ENCODE assay signal across 11 mouse cellular contexts in genomic region chr3:50983126-50983525, GRCm38 (mm10).
A peak's percentile ranks its signal among the peaks of the same experiment; 100 is the strongest.
DNase-seq lines count a peak whose midpoint lies in the region; ATAC-seq and TF ChIP-seq lines count a peak whose summit lies in the region.
"Had no signal": no experiment of that assay in that cellular context is flagged by ENCODE, and none has a peak within 500 bp of the region (broad histone marks: within the 10 kb centered on the region; RNA-seq: fewer than 3 reads in every experiment).

No protein-coding gene starts in this region.

- no peaks in the 10 kb centered on the region for H3K27me3 ChIP-seq in hindbrain, embryonic 10.5 days (ENCODE audit: insufficient read depth, poor library complexity, severe bottlenecking)
- no peaks in the 10 kb centered on the region for H3K27me3 ChIP-seq in hindbrain, embryonic 14.5 days (ENCODE audit: control insufficient read depth, insufficient read depth, low read length)
- no peaks in the 10 kb centered on the region for H3K27me3 ChIP-seq in midbrain, embryonic 10.5 days (ENCODE audit: low read depth, poor library complexity, severe bottlenecking)
- no peaks in the 10 kb centered on the region for H3K27me3 ChIP-seq in midbrain, postnatal 0 days (ENCODE audit: insufficient read depth, low read length)
- no peaks in the 10 kb centered on the region for H3K27me3 ChIP-seq in embryonic facial prominence, embryonic 11.5 days (ENCODE audit: control insufficient read depth, insufficient read depth, low read length)
- H3K27me3 ChIP-seq in limb, embryonic 15.5 days = no peaks in the 10 kb centered on the region
- H3K27me3 ChIP-seq: stomach, embryonic 15.5 days had no signal

- no peak overlapping the region for H3K4me3 ChIP-seq in hindbrain, embryonic 10.5 days
- no peak overlapping the region for H3K4me3 ChIP-seq in hindbrain, embryonic 14.5 days (replicated peaks; ENCODE audit: low read length)
- no peak overlapping the region for H3K4me3 ChIP-seq in midbrain, embryonic 10.5 days
- H3K4me3 ChIP-seq in midbrain, postnatal 0 days (ENCODE audit: low read depth, low read length) = no peak overlapping the region
- no peak overlapping the region for H3K4me3 ChIP-seq in embryonic facial prominence, embryonic 11.5 days (ENCODE audit: low read depth, low read length)
- H3K4me3 ChIP-seq in limb, embryonic 15.5 days = no peak overlapping the region
- H3K4me3 ChIP-seq: stomach, embryonic 15.5 days had no signal

- 74% methylated on average over 5 of the region's 5 CpGs for WGBS in hindbrain, embryonic 10.5 days
- WGBS in hindbrain, embryonic 14.5 days = 79% methylated on average over 5 of the region's 5 CpGs
- WGBS in midbrain, embryonic 10.5 days = 76% methylated on average over 5 of the region's 5 CpGs
- 66% methylated on average over 5 of the region's 5 CpGs for WGBS in midbrain, postnatal 0 days
- 51% methylated on average over 5 of the region's 5 CpGs for WGBS in embryonic facial prominence, embryonic 11.5 days
- WGBS in limb, embryonic 15.5 days = 24% methylated on average over 5 of the region's 5 CpGs

- no peak overlapping the region for H3K4me2 ChIP-seq in hindbrain, embryonic 14.5 days (replicated peaks)
- no peak overlapping the region for H3K4me2 ChIP-seq in midbrain, postnatal 0 days (ENCODE audit: low read depth, low read length, poor library complexity, severe bottlenecking)
- no peak overlapping the region for H3K4me2 ChIP-seq in embryonic facial prominence, embryonic 11.5 days (ENCODE audit: low read depth, low read length)
- no peak overlapping the region for H3K4me2 ChIP-seq in limb, embryonic 15.5 days
- H3K4me2 ChIP-seq: stomach, embryonic 15.5 days had no signal

- DNase-seq in hindbrain, embryonic 10.5 days (ENCODE audit: low spot score) = no peak
- DNase-seq in hindbrain, embryonic 14.5 days (ENCODE audit: low spot score) = no peak
- DNase-seq in midbrain, embryonic 10.5 days (ENCODE audit: low spot score) = no peak
- DNase-seq in midbrain, postnatal 0 days (ENCODE audit: low spot score) = no peak
- peak; percentile 50 for DNase-seq in embryonic facial prominence, embryonic 11.5 days (ENCODE audit: low spot score)
- DNase-seq in thymus, postnatal 14 days = no peak
- no peak for DNase-seq in layer of hippocampus, postnatal 36 days
- DNase-seq: cerebellum, adult 18-20 months; lung, adult 18-20 months had no signal

- no peaks in the 10 kb centered on the region for H3K9me3 ChIP-seq in hindbrain, embryonic 10.5 days
- H3K9me3 ChIP-seq in hindbrain, embryonic 14.5 days (ENCODE audit: control insufficient read depth, low read length) = no peaks in the 10 kb centered on the region
- H3K9me3 ChIP-seq in midbrain, embryonic 10.5 days (replicated peaks) = no peaks in the 10 kb centered on the region
- no peaks in the 10 kb centered on the region for H3K9me3 ChIP-seq in midbrain, postnatal 0 days (ENCODE audit: low read length)
- H3K9me3 ChIP-seq in embryonic facial prominence, embryonic 11.5 days (replicated peaks; ENCODE audit: control insufficient read depth, low read length) = no peaks in the 10 kb centered on the region
- no peaks in the 10 kb centered on the region for H3K9me3 ChIP-seq in limb, embryonic 15.5 days
- H3K9me3 ChIP-seq: stomach, embryonic 15.5 days had no signal

- TF ChIP-seq CTCF in midbrain, postnatal 0 days (IDR thresholded peaks at IDR 0.05) = no peak

- no peak for ATAC-seq in hindbrain, embryonic 14.5 days (ENCODE audit: low FRiP score)
- no peak for ATAC-seq in midbrain, postnatal 0 days (ENCODE audit: low FRiP score)
- no peak for ATAC-seq in embryonic facial prominence, embryonic 11.5 days (replicated peaks; ENCODE audit: insufficient number of reproducible peaks, low FRiP score, low TSS enrichment, low read depth)
- no peak for ATAC-seq in limb, embryonic 15.5 days (ENCODE audit: insufficient number of reproducible peaks, low FRiP score, low TSS enrichment, low read depth)

- peaks cover 34% of the 10 kb centered on the region for H3K4me1 ChIP-seq in hindbrain, embryonic 10.5 days (replicated peaks)
- no peaks in the 10 kb centered on the region for H3K4me1 ChIP-seq in hindbrain, embryonic 14.5 days (replicated peaks; ENCODE audit: control insufficient read depth, insufficient read depth, low read length)
- peaks cover 39% of the 10 kb centered on the region for H3K4me1 ChIP-seq in midbrain, embryonic 10.5 days
- no peaks in the 10 kb centered on the region; the same call in 1 of the 2 replicates for H3K4me1 ChIP-seq in midbrain, postnatal 0 days (ENCODE audit: insufficient read depth, low read length)
- 0 out of 2 replicates have a peak, but pooled peaks cover 4% of the 10 kb centered on the region for H3K4me1 ChIP-seq in embryonic facial prominence, embryonic 11.5 days (ENCODE audit: control insufficient read depth, insufficient read depth, low read length)
- peaks cover 11% of the 10 kb centered on the region for H3K4me1 ChIP-seq in limb, embryonic 15.5 days

- H3K27ac ChIP-seq in hindbrain, embryonic 10.5 days = peak overlapping the region; percentile 29; the same call in 1 of the 2 replicates
- H3K27ac ChIP-seq in hindbrain, embryonic 14.5 days = no peak overlapping the region
- peak overlapping the region; percentile 46 for H3K27ac ChIP-seq in midbrain, embryonic 10.5 days (replicated peaks)
- H3K27ac ChIP-seq in midbrain, postnatal 0 days (ENCODE audit: low read depth, low read length) = no peak overlapping the region
- H3K27ac ChIP-seq in embryonic facial prominence, embryonic 11.5 days (replicated peaks; ENCODE audit: low read depth, low read length) = no peak overlapping the region
- H3K27ac ChIP-seq in limb, embryonic 15.5 days = peak overlapping the region; percentile 47
- H3K27ac ChIP-seq: stomach, embryonic 15.5 days had no signal

- H3K9ac ChIP-seq in hindbrain, embryonic 14.5 days = no peak overlapping the region
- H3K9ac ChIP-seq in midbrain, postnatal 0 days (replicated peaks; ENCODE audit: low read length, poor library complexity, severe bottlenecking) = no peak overlapping the region
- H3K9ac ChIP-seq in embryonic facial prominence, embryonic 11.5 days (replicated peaks; ENCODE audit: low read length) = no peak overlapping the region
- H3K9ac ChIP-seq in limb, embryonic 15.5 days = no peak overlapping the region
- H3K9ac ChIP-seq: stomach, embryonic 15.5 days had no signal

- no peaks in the 10 kb centered on the region for H3K36me3 ChIP-seq in hindbrain, embryonic 10.5 days
- H3K36me3 ChIP-seq in hindbrain, embryonic 14.5 days (replicated peaks; ENCODE audit: control insufficient read depth, insufficient read depth) = no peaks in the 10 kb centered on the region
- no peaks in the 10 kb centered on the region for H3K36me3 ChIP-seq in midbrain, embryonic 10.5 days
- H3K36me3 ChIP-seq in midbrain, postnatal 0 days (ENCODE audit: insufficient read depth, low read length) = no peaks in the 10 kb centered on the region
- H3K36me3 ChIP-seq in embryonic facial prominence, embryonic 11.5 days (replicated peaks; ENCODE audit: control insufficient read depth, insufficient read depth, low read depth, low read length) = no peaks in the 10 kb centered on the region
- H3K36me3 ChIP-seq in limb, embryonic 15.5 days = no peaks in the 10 kb centered on the region
- H3K36me3 ChIP-seq: stomach, embryonic 15.5 days had no signal

Comparison
In these comparisons a context has a peak if more than half of its experiments do, and no peak if none do; other contexts are left out.
1. H3K27ac ChIP-seq: peak in hindbrain, embryonic 10.5 days (single experiment), midbrain, embryonic 10.5 days (single experiment) and limb, embryonic 15.5 days (single experiment); none in hindbrain, embryonic 14.5 days (single experiment), midbrain, postnatal 0 days (single experiment) and embryonic facial prominence, embryonic 11.5 days (single experiment).